Comparison of ENCODE assay signal across 8 mouse cellular contexts in genomic region chr6:149374986-149375457, GRCm38 (mm10). TPM values are rescaled to one million over a fixed set of nuclear protein-coding genes. Genes with fewer than 3 reads are reported as not detected.
DNase-seq lines count a peak whose midpoint lies in the region; ATAC-seq and TF ChIP-seq lines count a peak whose summit lies in the region.

No protein-coding gene starts in this region.

- DNase-seq in CH12.LX (ENCODE audit: extremely low read depth) = peak; percentile 93
- peak; percentile 95 for DNase-seq in adipocyte (ENCODE audit: low spot score)
- peak; percentile 85 for DNase-seq in embryo, embryonic 10.5 days (ENCODE audit: low spot score)
- peak; percentile 84 for DNase-seq in heart, adult 8-10 months (ENCODE audit: low spot score)
- peak; percentile 85 for DNase-seq in kidney, postnatal 14 days
- DNase-seq in ovary, postnatal 14 days (ENCODE audit: low spot score) = peak; percentile 44
- DNase-seq in thymus, postnatal 14 days = peak; percentile 71

- TF ChIP-seq POLR2A in CH12.LX (IDR thresholded peaks at IDR 0.05; ENCODE audit: low read depth, low read length) = no peak

- TF ChIP-seq EP300 in CH12.LX (IDR thresholded peaks at IDR 0.05; ENCODE audit: low read length) = peak; percentile 80

- H3K79me2 ChIP-seq in CH12.LX (replicated peaks; ENCODE audit: control insufficient read depth, extremely low read depth, insufficient read depth, poor library complexity, severe bottlenecking) = no peaks in the 10 kb centered on the region

- peaks cover 0 to 8% of the 10 kb centered on the region in 2 experiments; a peak in 1 of 4 replicates for H3K4me1 ChIP-seq in CH12.LX (ENCODE audit: control insufficient read depth in 1 of 2, insufficient read depth in 2 of 2)
- H3K4me1 ChIP-seq in liver, embryonic 15.5 days (replicated peaks) = peaks cover 7% of the 10 kb centered on the region

- in situ Hi-C loops in CH12.LX (cut with MboI; ENCODE audit: low pct_ligation_motif_present, low pct_unique_long_range_greater_than_20kb, low sequenced_read_pairs) = loop anchor here (5.0 kb wide), 1 partner anchor 243 kb away; the partner anchor contains the start of gene Gm10203

- H3K9me3 ChIP-seq in CH12.LX (replicated peaks; ENCODE audit: low read length) = no peaks in the 10 kb centered on the region
- no peaks in the 10 kb centered on the region for H3K9me3 ChIP-seq in liver, embryonic 15.5 days (replicated peaks)

- dilution Hi-C loops in CH12.LX (cut with MboI; ENCODE audit: extremely low pct_ligation_motif_present, extremely low pct_unique_long_range_greater_than_20kb, low sequenced_read_pairs) = no loop called here

- peak overlapping the region in 2 of 3 experiments; percentile 19 to 20 for H3K4me3 ChIP-seq in CH12.LX (replicated peaks in 1 of 3; ENCODE audit: low read depth in 2 of 3, low read length in 2 of 3, poor library complexity in 1 of 3)
- no peak overlapping the region for H3K4me3 ChIP-seq in liver, embryonic 15.5 days (replicated peaks)

- no peaks in the 10 kb centered on the region for H3K27me3 ChIP-seq in CH12.LX (replicated peaks)
- H3K27me3 ChIP-seq in liver, embryonic 15.5 days = no peaks in the 10 kb centered on the region

- TF ChIP-seq RAD21 in CH12.LX (IDR thresholded peaks at IDR 0.05; ENCODE audit: low read depth, low read length) = peak; percentile 98

- H3K4me2 ChIP-seq in CH12.LX (ENCODE audit: insufficient read depth, low read depth, poor library complexity, severe bottlenecking) = peak overlapping the region; percentile 36; the same call in 1 of the 2 replicates
- H3K4me2 ChIP-seq in liver, embryonic 15.5 days = no peak overlapping the region

- peak overlapping the region; percentile 53; the same call in 1 of the 2 replicates for H3K9ac ChIP-seq in CH12.LX (ENCODE audit: insufficient read depth, low read depth)
- H3K9ac ChIP-seq in liver, embryonic 15.5 days = no peak overlapping the region

- H3K36me3 ChIP-seq in CH12.LX (replicated peaks in 1 of 2; ENCODE audit: control insufficient read depth in 1 of 2, insufficient read depth in 1 of 2, low read length in 1 of 2) = no peaks in the 10 kb centered on the region
- no peaks in the 10 kb centered on the region for H3K36me3 ChIP-seq in liver, embryonic 15.5 days (replicated peaks)

- peak; percentile 52 to 96; a peak in 3 of 4 replicates for TF ChIP-seq CTCF in CH12.LX (conservative IDR thresholded peaks at IDR 0.05 in 1 of 2, IDR thresholded peaks at IDR 0.05 in 1 of 2; ENCODE audit: low read depth in 2 of 2, low read length in 2 of 2)

- WGBS in liver, embryonic 15.5 days (ENCODE audit: insufficient replicate concordance) = 29% methylated on average over 2 of the region's 2 CpGs

- ATAC-seq in liver, embryonic 15.5 days (ENCODE audit: insufficient read depth) = peak; percentile 75

- no peak overlapping the region for H3K27ac ChIP-seq in CH12.LX (ENCODE audit: insufficient read depth, low read depth)
- H3K27ac ChIP-seq in liver, embryonic 15.5 days (replicated peaks) = no peak overlapping the region

TF ChIP-seq in CH12.LX, 34 proteins besides CTCF, POLR2A, EP300 and RAD21:
- peak; percentile 61 for TF ChIP-seq BHLHE40 (IDR thresholded peaks at IDR 0.05; ENCODE audit: low read depth, low read length)
- TF ChIP-seq TCF12 (IDR thresholded peaks at IDR 0.05; ENCODE audit: low read depth, low read length) = no peak
- no peak for TF ChIP-seq SIN3A (IDR thresholded peaks at IDR 0.05; ENCODE audit: low read length)
- TF ChIP-seq ZMIZ1 (IDR thresholded peaks at IDR 0.05; ENCODE audit: low read depth, low read length) = no peak
- TF ChIP-seq POLR2AphosphoS2 (IDR thresholded peaks at IDR 0.05; ENCODE audit: low read depth, low read length) = no peak
- no peak for TF ChIP-seq KAT2A (IDR thresholded peaks at IDR 0.05; ENCODE audit: insufficient replicate concordance, low read length)
- TF ChIP-seq NRF1 (IDR thresholded peaks at IDR 0.05; ENCODE audit: low read depth, low read length) = no peak
- no peak for TF ChIP-seq RCOR1 (conservative IDR thresholded peaks at IDR 0.05; ENCODE audit: low read depth, low read length)
- TF ChIP-seq PAX5 (IDR thresholded peaks at IDR 0.05; ENCODE audit: low read length) = no peak
- TF ChIP-seq MAZ (IDR thresholded peaks at IDR 0.05; ENCODE audit: low read depth, low read length) = no peak
- no peak for TF ChIP-seq NELFE (IDR thresholded peaks at IDR 0.05; ENCODE audit: low read depth, low read length)
- peak; percentile 98 for TF ChIP-seq SMC3 (IDR thresholded peaks at IDR 0.05; ENCODE audit: low read depth, low read length)
- peak; percentile 93 for TF ChIP-seq ZNF384 (IDR thresholded peaks at IDR 0.05; ENCODE audit: low read depth, low read length)
- TF ChIP-seq ZC3H11A (IDR thresholded peaks at IDR 0.05; ENCODE audit: low read depth, low read length) = peak; percentile 91
- TF ChIP-seq TBP (conservative IDR thresholded peaks at IDR 0.05; ENCODE audit: low read depth, low read length) = no peak
- TF ChIP-seq ZKSCAN1 (IDR thresholded peaks at IDR 0.05; ENCODE audit: borderline replicate concordance, low read depth, low read length) = no peak
- no peak for TF ChIP-seq MXI1 (IDR thresholded peaks at IDR 0.05; ENCODE audit: low read depth, low read length)
- peak; percentile 40; the same call in 1 of the 2 replicates for TF ChIP-seq USF2 (conservative IDR thresholded peaks at IDR 0.05; ENCODE audit: low read depth, low read length)
- TF ChIP-seq ETS1 (conservative IDR thresholded peaks at IDR 0.05; ENCODE audit: low read depth, low read length) = no peak; the same call in 1 of the 2 replicates
- TF ChIP-seq MAX (IDR thresholded peaks at IDR 0.05; ENCODE audit: low read length) = no peak
- no peak; the same call in none of the 2 replicates for TF ChIP-seq IRF4 (IDR thresholded peaks at IDR 0.05; ENCODE audit: low read depth, low read length)
- TF ChIP-seq CHD2 (IDR thresholded peaks at IDR 0.05; ENCODE audit: low read length) = no peak
- no peak for TF ChIP-seq GABPA (IDR thresholded peaks at IDR 0.05; ENCODE audit: insufficient replicate concordance, low read depth, low read length)
- peak; percentile 62 for TF ChIP-seq USF1 (IDR thresholded peaks at IDR 0.05; ENCODE audit: low read depth, low read length)
- no peak for TF ChIP-seq E2F4 (IDR thresholded peaks at IDR 0.05; ENCODE audit: insufficient replicate concordance, low read depth, low read length)
- TF ChIP-seq MEF2A (IDR thresholded peaks at IDR 0.05; ENCODE audit: borderline replicate concordance, low read depth, low read length) = no peak; the same call in 1 of the 2 replicates
- TF ChIP-seq UBTF (IDR thresholded peaks at IDR 0.05; ENCODE audit: low read depth, low read length) = no peak
- no peak for TF ChIP-seq MAFK (IDR thresholded peaks at IDR 0.05; ENCODE audit: insufficient replicate concordance, low read length)
- TF ChIP-seq JUN (IDR thresholded peaks at IDR 0.05; ENCODE audit: insufficient read depth, low read depth, low read length) = no peak
- TF ChIP-seq ELF1 (IDR thresholded peaks at IDR 0.05; ENCODE audit: low read depth, low read length) = no peak
- TF ChIP-seq MYC (IDR thresholded peaks at IDR 0.05; ENCODE audit: low read depth, low read length) = 0 out of 2 replicates have a peak, but pooled peaks have one; percentile 39
- peak; percentile 76; the same call in 1 of the 2 replicates for TF ChIP-seq CHD1 (IDR thresholded peaks at IDR 0.05; ENCODE audit: low read depth, low read length)
- peak; percentile 20; the same call in 1 of the 2 replicates for TF ChIP-seq JUND (conservative IDR thresholded peaks at IDR 0.05; ENCODE audit: low read depth, low read length)
- TF ChIP-seq HCFC1 (IDR thresholded peaks at IDR 0.05; ENCODE audit: low read depth, low read length) = no peak

RNA-seq across cellular contexts. Expression of gene Bicd1, which starts 33.7 kb away (rescaled TPM):
- not detected in 2 replicates for total RNA-seq in CH12.LX (2012; rRNA removed)
- total RNA-seq in CH12.LX (2014; rRNA removed) = not detected in 2 replicates
- 0.05 and 0.11 TPM in 2 replicates for polyA plus RNA-seq in CH12.LX (2012; ENCODE audit: insufficient read length, low read depth)
- total RNA-seq in heart, adult 8-10 months (2022) = 1 to 10 TPM; 4.0 to 8.2 (median 4.6) TPM
- 0.51 and 0.54 TPM in 2 replicates for polyA plus RNA-seq in liver, embryonic 15.5 days (2015; fragmentation: Nextera tagmentation; extraction: Ambion mirVana)

Comparison
In these comparisons a context has a peak if more than half of its experiments do, and no peak if none do; other contexts are left out.
1. DNase-seq: peak in every context shown above with its lines; median percentile 95 in adipocyte; 93 in CH12.LX; 85 in embryo, embryonic 10.5 days; 85 in kidney, postnatal 14 days; 84 in heart, adult 8-10 months; 71 in thymus, postnatal 14 days; 44 in ovary, postnatal 14 days.
2. RNA of gene Bicd1, which starts 33.7 kb away (total RNA-seq): 4.0 to 8.2 TPM in heart, adult 8-10 months; not detected in CH12.LX; every median in the first group is over 4 times any median in the second.